Mouse (Mus musculus) kidney, adult 18-20 months (tissue): ENCODE data around the gene Mettl7a1.
A peak's percentile ranks its signal among the peaks of the same experiment; 100 is the strongest.
"Not testable (repeated sequence)": the region's sequence is repeated elsewhere in the genome, so short reads cannot be mapped to it uniquely, and the experiment has no call there.

Experiments used
- DNase-seq: peaks from one replicate; pipeline ENCODE4 v3.0.0; 2021

Gene Mettl7a1

GRCm38 (mm10) chr15:100303428-100304018 is 417 bp upstream of the Mettl7a1 start:
- DNase-seq: no peak

GRCm38 (mm10) chr15:100306201-100306600 is 2.3 kb downstream of the Mettl7a1 start:
- no peak for DNase-seq

- peak; percentile 46 for DNase-seq
These were observed 3.6 kb downstream of the Mettl7a1 start for GRCm38 (mm10) chr15:100307438-100308096.

GRCm38 (mm10) chr15:100312346-100312745 is 8.4 kb downstream of the Mettl7a1 start:
- DNase-seq: no peak

- no peak for DNase-seq
These were observed 10.7 kb downstream of the Mettl7a1 start for GRCm38 (mm10) chr15:100314448-100315145.

GRCm38 (mm10) chr15:100318014-100318671 is 14.2 kb downstream of the Mettl7a1 start:
- not testable (repeated sequence) for DNase-seq

GRCm38 (mm10) chr15:100319884-100320283 is 15.9 kb downstream of the Mettl7a1 start:
- DNase-seq: no peak

GRCm38 (mm10) chr15:100320295-100320905 is 16.5 kb downstream of the Mettl7a1 start:
- DNase-seq: peak; percentile 30

GRCm38 (mm10) chr15:100321134-100321533 is 17.2 kb downstream of the Mettl7a1 start:
- DNase-seq: peak; percentile 81

GRCm38 (mm10) chr15:100324021-100324591 is 20.2 kb downstream of the Mettl7a1 start:
- DNase-seq: no peak

GRCm38 (mm10) chr15:100325235-100325634 is 21.3 kb downstream of the Mettl7a1 start:
- no peak for DNase-seq

GRCm38 (mm10) chr15:100328089-100328488 is 24.1 kb downstream of the Mettl7a1 start:
- DNase-seq: not testable (repeated sequence)

GRCm38 (mm10) chr15:100329336-100329735 is 25.4 kb downstream of the Mettl7a1 start:
- not testable (repeated sequence) for DNase-seq

- no peak for DNase-seq
These were observed 26.8 kb downstream of the Mettl7a1 start for GRCm38 (mm10) chr15:100330739-100331138.

GRCm38 (mm10) chr15:100332077-100332961 is 28.4 kb downstream of the Mettl7a1 start:
- DNase-seq: not testable (repeated sequence)

- DNase-seq: no peak
These were observed 30.7 kb downstream of the Mettl7a1 start, which contains the start of gene Mettl7a3 for GRCm38 (mm10) chr15:100334629-100335028. Mettl7a3 (plus strand) TSS chr15:100334929.

GRCm38 (mm10) chr15:100337328-100337727 is 33.4 kb downstream of the Mettl7a1 start:
- DNase-seq: not testable (repeated sequence)

GRCm38 (mm10) chr15:100337847-100338246 is 33.9 kb downstream of the Mettl7a1 start:
- DNase-seq: peak; percentile 73

- not testable (repeated sequence) for DNase-seq
These were observed 37.5 kb downstream of the Mettl7a1 start for GRCm38 (mm10) chr15:100341314-100341980.

GRCm38 (mm10) chr15:100345484-100345883 is 41.5 kb downstream of the Mettl7a1 start:
- no peak for DNase-seq

GRCm38 (mm10) chr15:100346761-100347160 is 42.8 kb downstream of the Mettl7a1 start:
- peak; percentile 73 for DNase-seq
